Mouse (Mus musculus) spleen, postnatal 14 days (tissue): Measurements from ENCODE around the gene Rrp8.

ENCODE experiments used
- DNase-seq, 2 experiments: peaks; one replicate each; pipeline ENCODE4 v3.0.0; 2021 to 2022; ENCODE audit warnings: low spot score in 2 of 2

Rrp8 gene

GRCm38 (mm10) chr7:105736911-105737521, at the start of gene Rrp8:
Rrp8 (minus strand) TSS chr7:105737385.
- peak; percentile 30 to 38 for DNase-seq

- DNase-seq, result no peak
Measured at GRCm38 (mm10) chr7:105786506-105787284, 49.5 kb upstream of the Rrp8 start.

- no peak for DNase-seq
Measured at GRCm38 (mm10) chr7:105784556-105784955, 47.4 kb upstream of the Rrp8 start.

GRCm38 (mm10) chr7:105783861-105784260, 46.7 kb upstream of the Rrp8 start:
- no peak for DNase-seq

GRCm38 (mm10) chr7:105778553-105779265, 41.5 kb upstream of the Rrp8 start:
- no peak for DNase-seq

- DNase-seq, result no peak
Measured at GRCm38 (mm10) chr7:105777797-105778552, 40.8 kb upstream of the Rrp8 start.

GRCm38 (mm10) chr7:105777316-105777715, 40.1 kb upstream of the Rrp8 start:
- no peak for DNase-seq

- no peak for DNase-seq
Measured at GRCm38 (mm10) chr7:105776026-105776425, 38.8 kb upstream of the Rrp8 start.

- no peak for DNase-seq
Measured at GRCm38 (mm10) chr7:105774661-105775060, 37.5 kb upstream of the Rrp8 start.

GRCm38 (mm10) chr7:105773041-105773440, 35.9 kb upstream of the Rrp8 start:
- DNase-seq, result no peak

GRCm38 (mm10) chr7:105772331-105772730, 35.1 kb upstream of the Rrp8 start:
- DNase-seq, result no peak

GRCm38 (mm10) chr7:105769959-105770358, 32.8 kb upstream of the Rrp8 start:
- no peak for DNase-seq

- no peak for DNase-seq
Measured at GRCm38 (mm10) chr7:105767729-105768165, 30.6 kb upstream of the Rrp8 start.

- no peak for DNase-seq
Measured at GRCm38 (mm10) chr7:105764331-105764730, 27.1 kb upstream of the Rrp8 start.

GRCm38 (mm10) chr7:105762517-105763270, 25.5 kb upstream of the Rrp8 start:
- no peak for DNase-seq

- DNase-seq, result no peak
Measured at GRCm38 (mm10) chr7:105761813-105762484, 24.8 kb upstream of the Rrp8 start.

GRCm38 (mm10) chr7:105753281-105753680, 16.1 kb upstream of the Rrp8 start:
- no peak for DNase-seq

GRCm38 (mm10) chr7:105752716-105753115, 15.5 kb upstream of the Rrp8 start:
- no peak for DNase-seq

GRCm38 (mm10) chr7:105751491-105752433, 14.6 kb upstream of the Rrp8 start, which contains the start of gene Tpp1:
Tpp1 (minus strand) TSS chr7:105752235.
- DNase-seq, result peak; percentile 76 to 87
